Mouse (Mus musculus) bone marrow, adult 2 months (tissue): ENCODE data around the gene Nkiras1.

ENCODE experiments used
- CTCF ChIP-seq: fragments of 200-500 bp; IDR thresholded peaks from 2 replicates; pipeline ENCODE4 v1.5.1; 2011; ENCODE audit warnings: low read length, control low read depth; ENCODE audit not compliant: control insufficient read depth, insufficient read depth
- POLR2A ChIP-seq: fragments of 200-500 bp; IDR thresholded peaks from 2 replicates; pipeline ENCODE4 v1.6.1; 2011; ENCODE audit warnings: low read depth, mild to moderate bottlenecking, control low read depth, low read length, borderline replicate concordance; ENCODE audit not compliant: control insufficient read depth

DNA sequence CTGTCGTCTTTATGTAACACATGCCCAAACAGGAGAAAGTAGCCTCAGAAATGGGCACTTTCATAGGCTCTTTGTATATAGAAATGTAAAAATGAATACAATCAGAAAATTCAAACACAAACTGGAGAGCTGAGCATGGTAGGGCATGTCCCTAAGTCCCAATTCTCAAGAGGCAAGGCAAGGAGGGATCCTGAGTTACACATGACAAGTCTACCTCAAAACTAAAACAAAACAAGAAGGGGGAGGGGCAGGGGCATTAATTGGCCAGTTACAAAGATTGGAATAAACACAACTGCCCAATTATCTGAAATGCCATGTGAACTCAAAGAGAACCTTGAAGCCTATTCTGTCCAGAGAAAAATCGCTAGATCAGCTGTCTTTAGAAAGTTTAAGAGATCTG, 37.9 kb upstream of the Nkiras1 start:
- TF ChIP-seq POLR2A (no peak), CTCF (no peak)
